Mouse (Mus musculus) spleen, adult 2 months (tissue): ENCODE measurements around the gene Stk38.

Experiments used
- CTCF ChIP-seq: fragments of 200-500 bp; IDR thresholded peaks from 2 replicates; pipeline ENCODE4 v1.5.1; 2011; ENCODE audit warnings: mild to moderate bottlenecking, inconsistent platforms; ENCODE audit not compliant: insufficient read depth, insufficient read length, insufficient replicate concordance; ENCODE audit errors: extremely low read depth
- POLR2A ChIP-seq: fragments of 200-500 bp; IDR thresholded peaks from 2 replicates; pipeline ENCODE4 v1.6.1; 2011; ENCODE audit warnings: low read depth, low read length, inconsistent platforms

DNA sequence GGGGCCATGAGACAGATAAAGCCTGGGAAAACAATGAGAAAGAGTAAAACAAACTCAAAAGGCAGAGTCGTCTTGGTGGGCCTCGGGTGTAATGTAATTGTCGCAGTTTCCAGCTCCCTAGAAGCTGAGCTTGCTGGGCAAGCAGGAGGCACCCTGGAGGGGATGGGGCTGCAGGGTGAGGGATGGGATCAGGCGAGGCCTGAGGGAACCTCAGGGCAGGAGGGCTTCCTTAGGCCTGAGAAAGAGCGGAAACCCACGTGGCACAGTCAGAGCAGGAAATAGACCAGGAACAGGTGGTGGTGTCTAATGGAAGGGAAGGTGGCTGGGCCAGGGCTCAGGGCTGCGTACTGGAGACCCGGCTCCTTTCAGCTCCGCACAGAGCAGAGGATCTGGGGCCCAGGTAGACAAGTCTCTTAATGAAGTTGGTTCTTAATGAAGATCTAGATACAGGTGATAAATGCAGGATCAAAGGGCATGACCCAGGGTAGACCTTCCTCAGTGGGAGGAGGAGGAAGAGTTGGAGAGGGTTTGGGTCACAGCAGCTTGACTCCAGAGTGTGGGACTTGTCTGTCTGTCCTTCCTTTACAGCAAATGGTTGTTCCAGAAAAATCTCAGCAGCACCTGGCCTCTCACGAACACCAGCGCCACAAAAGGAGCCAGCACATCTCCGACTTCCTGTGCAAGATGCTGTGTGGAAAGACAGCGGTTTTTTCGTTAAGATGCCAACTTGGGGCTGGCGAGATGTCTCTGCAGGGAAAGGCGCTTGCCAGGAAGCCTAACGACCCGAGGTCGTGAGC is 73.5 kb downstream of the Stk38 start:
- TF ChIP-seq CTCF: no peak
- no peak for TF ChIP-seq POLR2A
